Mouse (Mus musculus) macrophage (primary cell): ENCODE results near the gene Lsm6. TPM values are rescaled to one million over a fixed set of nuclear protein-coding genes. Genes with fewer than 3 reads are reported as not detected.
A peak's percentile ranks its signal among the peaks of the same experiment; 100 is the strongest.
"Not testable (repeated sequence)": the region's sequence is repeated elsewhere in the genome, so short reads cannot be mapped to it uniquely, and the experiment has no call there.

Source experiments
- H3K27ac ChIP-seq: fragments of 350-480 bp; formaldehyde crosslinking; 2 replicates; pipeline ENCODE4 v1.9.0; 2021
- H3K36me3 ChIP-seq: fragments of 350-480 bp; formaldehyde crosslinking; 2 replicates; pipeline ENCODE4 v1.9.0; 2021; ENCODE audit errors: inconsistent target
- H3K4me3 ChIP-seq: fragments of 350-480 bp; formaldehyde crosslinking; 2 replicates; pipeline ENCODE4 v1.9.0; 2021; ENCODE audit errors: inconsistent target
- H3K79me2 ChIP-seq: fragments of 350-480 bp; formaldehyde crosslinking; 2 replicates; pipeline ENCODE4 v1.9.0; 2021; ENCODE audit errors: inconsistent target
- WGBS: methylation state at CpG from one replicate; pipeline ENCODE4 v1.1.7; 2026; ENCODE audit warnings: inconsistent platforms; ENCODE audit not compliant: missing documents; 5-methylcytosine and 5-hydroxymethylcytosine counted together
- polyA plus RNA-seq: library from polyadenylated mRNA; stranded (reverse); fragments of 250-400 nt; gene quantifications from 3 replicates; pipeline ENCODE4 v1.2.4, GENCODE M21; 2018; ENCODE audit warnings: inconsistent platforms
- total RNA-seq, 78 experiments: library from RNA; depleted of rRNA; stranded (reverse); fragments of 250-400 nt; gene quantifications; 1 replicate in 9 of 78; 2 replicates in 24 of 78; 3 replicates in 43 of 78; 4 replicates in 2 of 78; pipeline ENCODE4 v1.2.4; 2018; ENCODE audit warnings: inconsistent platforms in 56 of 78

The Lsm6 gene
- total RNA-seq (2018; cell fraction: chromatin; rRNA removed): 10 to 100 TPM in 17 of 26 experiments, 1 to 10 TPM in 9; 3.0 to 31.5 (median 12.6) TPM
- 10 to 100 TPM; 16.3 to 38.3 (median 25.7) TPM for total RNA-seq (2018; cell fraction: cytosol; rRNA removed)
- total RNA-seq (2018; cell fraction: nucleus; rRNA removed): 10 to 100 TPM in 16 of 26 experiments, 1 to 10 TPM in 10; 5.2 to 26.9 (median 12.2) TPM
- polyA plus RNA-seq: 17.4 to 37.0 TPM (median 33.4 TPM) in 3 replicates

DNA sequence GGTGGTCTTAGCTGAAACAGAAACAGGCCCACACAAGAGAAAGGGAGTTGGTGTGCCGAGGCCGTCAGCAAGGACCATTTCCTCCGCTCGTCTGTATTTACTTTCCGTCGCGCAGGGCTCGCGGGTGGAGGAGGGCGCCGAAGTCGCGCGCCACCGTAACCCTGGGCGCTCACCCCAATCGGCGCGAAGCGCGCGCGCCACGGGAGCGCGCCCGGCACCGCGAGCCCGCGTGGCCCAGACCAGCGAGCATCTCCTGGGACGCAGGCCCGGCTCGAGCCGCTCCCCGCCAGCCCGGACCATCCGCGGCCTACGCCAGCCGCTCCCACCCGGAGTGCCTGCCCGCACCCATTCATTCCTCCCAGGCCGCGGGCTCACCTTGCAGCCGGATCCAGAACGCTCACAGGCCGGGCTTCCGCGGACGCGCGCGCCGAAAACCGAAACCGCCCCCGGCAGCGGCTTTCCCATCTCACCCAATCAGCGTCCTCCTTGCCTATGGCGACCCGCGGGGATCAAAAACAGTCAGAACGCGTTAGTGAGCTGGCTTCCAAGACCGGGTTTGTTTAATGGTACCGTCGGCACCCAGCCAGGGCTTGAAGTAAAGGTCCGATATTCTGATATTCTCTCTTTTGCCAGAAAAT is at the start of gene Lsm6:
Gene Lsm6 (minus strand): TSS at position 468 of the 638 bp plus-strand sequence.
- no peaks in the 10 kb centered on the region for H3K36me3 ChIP-seq
- under 1% methylated on average over 70 of the region's 70 CpGs for WGBS
- 0 out of 2 replicates have a peak, but pooled peaks cover 6% of the 10 kb centered on the region for H3K79me2 ChIP-seq
- peak within 1 kb of the TSS; percentile 43 for H3K27ac ChIP-seq
- H3K4me3 ChIP-seq: peak within 1 kb of the TSS; percentile 48

DNA sequence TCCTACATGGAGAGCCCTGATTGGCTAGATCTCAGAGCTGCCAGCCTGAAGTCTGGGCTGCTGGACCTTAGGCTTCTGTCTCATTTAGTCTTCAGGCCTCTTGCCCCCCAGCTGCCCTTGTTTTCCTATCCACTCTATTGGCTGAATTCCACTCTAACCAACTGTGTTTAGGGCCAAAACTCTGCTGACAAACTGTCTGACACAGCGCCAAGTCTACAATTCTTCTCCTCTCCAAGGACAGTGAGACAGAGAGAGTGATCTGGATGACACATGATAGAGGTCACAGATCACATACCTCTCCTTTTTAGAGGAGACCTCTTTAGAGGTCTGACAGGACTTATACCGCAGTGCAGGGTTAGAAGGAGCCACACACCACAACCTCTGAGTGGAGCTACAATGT is 46.1 kb upstream of the Lsm6 start:
- H3K79me2 ChIP-seq: no peaks in the 10 kb centered on the region
- H3K27ac ChIP-seq: no peak overlapping the region
- no peaks in the 10 kb centered on the region for H3K36me3 ChIP-seq
- 100% methylated on average over 2 of the region's 2 CpGs for WGBS
- no peak overlapping the region for H3K4me3 ChIP-seq

DNA sequence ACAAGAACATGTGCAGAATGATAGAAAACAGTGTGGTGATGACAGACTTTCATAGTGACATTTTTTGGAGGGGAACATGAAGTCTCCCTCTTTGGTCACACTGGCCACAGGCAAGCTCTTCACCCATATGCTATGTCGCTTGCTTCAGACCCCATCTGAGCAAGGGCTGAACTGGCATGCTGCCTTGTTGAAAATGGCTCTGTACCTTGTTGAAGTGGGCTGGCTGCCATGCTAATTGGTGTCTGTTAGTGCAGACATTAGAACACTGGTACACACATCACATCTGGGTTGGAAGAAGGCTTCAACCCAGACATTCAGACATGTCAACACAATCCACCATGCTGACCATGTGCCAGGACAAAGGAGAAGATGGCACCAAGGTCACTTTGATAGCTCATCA is 42.1 kb upstream of the Lsm6 start:
- 90% methylated on average over 1 of the region's 1 CpGs for WGBS
- no peaks in the 10 kb centered on the region for H3K36me3 ChIP-seq
- no peak overlapping the region for H3K4me3 ChIP-seq
- H3K79me2 ChIP-seq: no peaks in the 10 kb centered on the region
- H3K27ac ChIP-seq: no peak overlapping the region

DNA sequence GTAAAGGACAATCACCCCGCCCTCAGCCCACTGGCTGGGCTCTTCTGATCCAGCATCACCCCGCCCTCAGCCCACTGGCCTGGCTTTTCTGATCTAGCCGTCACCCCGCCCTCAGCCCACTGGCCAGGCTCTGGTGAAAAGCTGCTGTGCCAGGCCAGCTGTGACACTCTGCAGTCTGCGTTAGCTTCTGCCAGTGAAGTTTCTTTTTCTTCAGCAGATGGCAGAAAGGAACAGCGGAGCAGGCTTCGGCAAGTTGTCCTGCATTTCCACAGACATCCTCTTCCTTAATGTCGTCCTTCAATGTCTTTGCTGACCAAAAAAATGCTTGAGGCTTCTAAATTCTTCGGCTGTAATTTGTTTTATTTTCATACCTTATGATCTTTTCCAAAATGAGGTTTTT is 41.1 kb upstream of the Lsm6 start:
- Histone ChIP-seq H3K36me3 (no peaks in the 10 kb centered on the region), H3K27ac (no peak overlapping the region), H3K4me3 (no peak overlapping the region), H3K79me2 (no peaks in the 10 kb centered on the region)
- 83% methylated on average over 9 of the region's 9 CpGs for WGBS

DNA sequence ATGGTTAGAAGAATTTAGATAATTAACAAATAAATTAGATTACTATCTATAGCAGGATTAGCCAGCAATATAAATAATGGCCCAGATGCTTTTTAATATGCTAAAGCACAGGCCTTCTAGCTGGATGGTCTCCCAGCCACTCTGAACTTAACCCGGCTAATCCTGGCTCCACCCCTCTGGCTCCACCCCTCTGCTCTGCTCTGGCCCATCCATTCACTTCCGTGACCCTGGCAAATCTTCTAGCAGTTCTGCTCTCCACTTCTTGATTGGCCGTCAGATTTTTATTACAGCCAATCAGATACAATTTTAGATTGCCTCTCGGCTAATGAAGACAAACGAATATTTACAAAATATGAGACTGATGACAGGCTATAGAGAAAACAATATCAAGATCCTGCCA is 39.8 kb upstream of the Lsm6 start:
- H3K36me3 ChIP-seq: no peaks in the 10 kb centered on the region
- no peak overlapping the region for H3K4me3 ChIP-seq
- no peaks in the 10 kb centered on the region for H3K79me2 ChIP-seq
- WGBS: 73% methylated on average over 5 of the region's 5 CpGs
- H3K27ac ChIP-seq: no peak overlapping the region

DNA sequence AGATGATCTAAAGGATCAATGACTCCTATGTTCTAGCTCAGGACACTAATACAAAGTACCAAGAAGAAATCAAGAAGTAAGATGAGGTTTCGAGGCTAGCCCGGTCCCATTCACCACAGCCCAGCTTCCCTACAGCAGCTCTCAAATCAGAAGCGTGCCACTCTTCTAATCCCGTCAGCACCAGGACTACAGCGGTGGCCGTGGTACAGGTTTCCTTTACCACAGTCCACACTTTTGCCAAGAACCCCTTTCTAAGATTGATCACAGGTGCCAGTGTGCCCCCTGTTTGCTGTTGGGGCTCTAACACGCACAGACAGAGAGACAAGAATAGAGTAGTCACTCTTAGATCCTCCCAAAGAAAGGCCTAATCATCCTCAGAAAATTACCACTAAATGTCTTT is 36.5 kb upstream of the Lsm6 start:
- no peak overlapping the region for H3K4me3 ChIP-seq
- H3K79me2 ChIP-seq: no peaks in the 10 kb centered on the region
- 89% methylated on average over 7 of the region's 7 CpGs for WGBS
- H3K27ac ChIP-seq: no peak overlapping the region
- no peaks in the 10 kb centered on the region for H3K36me3 ChIP-seq

DNA sequence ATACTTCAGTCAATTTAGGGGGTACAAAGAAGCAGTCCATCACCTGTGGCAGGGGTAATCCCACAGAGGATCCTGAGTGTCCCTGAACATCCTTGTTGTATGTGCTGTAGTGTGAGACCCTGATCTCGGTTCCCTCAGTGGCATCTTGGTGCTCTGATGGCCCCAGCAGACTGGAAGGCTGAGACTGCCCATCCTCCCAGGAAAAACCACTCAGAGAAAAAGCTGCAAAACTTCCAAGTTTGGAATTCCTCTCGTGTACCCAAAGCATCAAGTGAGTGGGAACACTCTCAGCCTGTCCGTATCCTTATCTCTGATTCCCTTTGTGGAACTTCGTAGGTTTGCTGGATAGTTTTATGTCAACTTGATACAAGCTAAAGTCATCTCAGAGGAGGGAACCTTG is 31.3 kb upstream of the Lsm6 start:
- no peak overlapping the region for H3K27ac ChIP-seq
- WGBS: 79% methylated on average over 4 of the region's 4 CpGs

DNA sequence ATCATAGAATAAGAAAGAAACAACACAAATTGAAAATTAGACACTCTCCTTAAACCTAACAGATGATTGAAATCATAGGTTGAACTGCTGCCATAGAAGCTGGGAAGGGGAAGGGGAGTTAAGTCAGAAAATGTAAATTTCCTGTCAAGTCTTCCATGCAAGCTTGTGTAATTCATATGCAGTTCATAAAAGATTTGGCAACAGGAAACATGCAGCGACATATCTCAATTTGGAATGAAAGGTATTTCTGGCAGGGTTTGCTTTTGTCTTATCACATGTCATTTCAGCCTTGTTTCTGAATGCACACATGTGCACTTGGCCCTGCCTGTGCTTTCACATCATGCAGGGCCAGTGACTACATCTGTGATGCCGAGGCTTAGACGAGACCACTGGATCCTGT is 26.3 kb upstream of the Lsm6 start:
- Histone ChIP-seq H3K4me3 (no peak overlapping the region), H3K79me2 (no peaks in the 10 kb centered on the region), H3K36me3 (no peaks in the 10 kb centered on the region), H3K27ac (no peak overlapping the region)
- WGBS: 89% methylated on average over 3 of the region's 3 CpGs

More for the DNA sequence above, 31.3 kb upstream of the Lsm6 start:
- Histone ChIP-seq H3K79me2 (no peaks in the 10 kb centered on the region), H3K4me3 (no peak overlapping the region), H3K36me3 (no peaks in the 10 kb centered on the region)

DNA sequence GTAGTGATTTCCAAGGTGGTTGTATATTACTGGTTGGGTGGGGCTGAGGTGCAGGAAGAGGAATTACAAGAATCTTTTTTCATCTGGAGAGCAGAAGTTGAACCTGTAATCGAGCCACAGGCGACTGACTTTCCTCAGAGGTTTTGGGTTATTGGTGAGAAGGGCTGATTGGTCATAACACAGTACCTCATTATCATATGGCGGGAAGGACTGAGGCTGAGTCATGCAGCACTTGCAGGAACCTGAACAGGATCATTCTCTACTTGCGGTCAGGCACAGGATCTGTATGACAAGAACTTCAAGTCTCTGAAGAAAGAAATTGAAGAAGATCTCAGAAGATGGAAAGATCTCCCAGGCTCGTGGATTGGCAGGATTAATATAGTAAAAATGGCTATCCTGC is 23.6 kb upstream of the Lsm6 start:
- no peaks in the 10 kb centered on the region for H3K36me3 ChIP-seq
- no peak overlapping the region for H3K27ac ChIP-seq
- H3K4me3 ChIP-seq: no peak overlapping the region
- 83% methylated on average over 4 of the region's 5 CpGs for WGBS
- H3K79me2 ChIP-seq: no peaks in the 10 kb centered on the region

DNA sequence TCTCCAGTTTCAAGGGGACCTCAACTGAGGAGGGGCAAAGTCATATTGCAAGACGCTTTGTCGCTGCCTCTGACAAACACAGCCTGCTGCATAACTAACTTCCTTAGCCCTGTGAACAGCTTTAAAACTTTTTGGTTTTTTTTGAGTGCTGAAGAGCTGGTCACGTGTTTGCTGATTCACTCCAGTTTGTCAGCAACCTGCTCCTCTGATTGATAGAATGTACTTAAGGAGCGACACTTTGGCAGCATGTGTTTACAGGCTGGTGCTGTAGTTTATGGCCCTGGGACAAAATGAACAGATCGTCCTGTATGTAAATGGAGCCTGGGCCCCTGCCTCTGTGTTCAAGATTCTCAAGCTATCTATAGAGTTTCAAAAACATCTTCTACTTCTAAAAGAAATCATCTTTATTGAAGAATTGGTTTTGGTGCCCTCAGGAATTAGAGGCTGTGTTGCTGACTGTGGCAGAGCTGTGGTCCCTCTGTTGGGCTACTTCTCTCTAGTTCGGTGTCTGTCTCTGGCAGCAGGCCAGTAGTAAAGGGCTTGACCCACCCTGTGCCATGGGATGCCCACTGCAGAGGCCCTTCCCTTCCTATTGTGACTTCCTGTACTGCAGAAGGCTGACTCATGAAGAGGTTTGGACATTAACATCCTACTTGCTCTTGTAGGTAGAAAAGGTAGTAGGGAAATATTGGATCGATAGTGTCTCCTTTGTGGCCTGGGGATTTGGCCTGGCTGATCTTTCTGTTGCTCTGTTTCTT is 17.9 kb upstream of the Lsm6 start:
- Histone ChIP-seq H3K36me3 (no peaks in the 10 kb centered on the region), H3K79me2 (no peaks in the 10 kb centered on the region), H3K27ac (no peak overlapping the region), H3K4me3 (no peak overlapping the region)
- 29% methylated on average over 7 of the region's 7 CpGs for WGBS

DNA sequence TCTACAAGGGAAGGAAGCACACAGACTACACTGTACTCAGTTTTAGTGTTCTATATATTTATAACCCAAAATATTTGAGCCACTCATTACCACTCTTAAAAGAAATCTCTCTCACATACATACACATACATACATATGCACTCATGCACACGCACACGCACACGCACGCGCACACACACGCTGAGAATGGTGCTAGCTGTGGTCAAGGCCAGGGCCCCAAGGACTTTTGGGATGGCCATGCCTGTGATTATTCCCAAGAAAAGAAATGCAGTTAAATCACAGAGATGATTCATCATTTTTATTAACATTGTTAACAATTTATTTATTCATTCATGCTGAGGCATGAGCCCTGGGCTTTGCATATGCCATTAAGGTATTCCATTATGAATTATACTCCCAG is 15.2 kb upstream of the Lsm6 start:
- 97% methylated on average over 6 of the region's 6 CpGs for WGBS
- H3K27ac ChIP-seq: no peak overlapping the region
- no peaks in the 10 kb centered on the region for H3K36me3 ChIP-seq
- H3K4me3 ChIP-seq: no peak overlapping the region
- H3K79me2 ChIP-seq: no peaks in the 10 kb centered on the region

DNA sequence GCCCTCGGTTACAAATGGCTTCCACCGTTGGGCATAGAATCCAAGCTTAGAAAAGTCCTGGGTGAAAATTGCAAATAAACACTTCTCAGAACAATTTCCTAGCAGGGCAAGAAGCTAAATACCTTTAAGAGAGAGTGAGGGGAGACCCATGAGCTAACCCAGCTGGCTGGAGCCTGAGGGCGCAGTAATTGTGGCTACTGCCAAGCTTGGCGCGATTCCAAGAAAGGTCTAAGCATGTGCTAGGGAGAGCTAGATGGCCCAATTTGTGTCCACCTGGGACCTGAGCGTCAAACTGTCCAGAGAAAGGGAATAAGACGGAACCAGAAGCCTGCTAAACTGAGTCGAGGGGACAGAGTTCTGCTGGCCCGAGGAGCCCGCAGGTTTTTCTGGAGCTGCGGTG is 7.5 kb upstream of the Lsm6 start:
- 98% methylated on average over 11 of the region's 11 CpGs for WGBS

DNA sequence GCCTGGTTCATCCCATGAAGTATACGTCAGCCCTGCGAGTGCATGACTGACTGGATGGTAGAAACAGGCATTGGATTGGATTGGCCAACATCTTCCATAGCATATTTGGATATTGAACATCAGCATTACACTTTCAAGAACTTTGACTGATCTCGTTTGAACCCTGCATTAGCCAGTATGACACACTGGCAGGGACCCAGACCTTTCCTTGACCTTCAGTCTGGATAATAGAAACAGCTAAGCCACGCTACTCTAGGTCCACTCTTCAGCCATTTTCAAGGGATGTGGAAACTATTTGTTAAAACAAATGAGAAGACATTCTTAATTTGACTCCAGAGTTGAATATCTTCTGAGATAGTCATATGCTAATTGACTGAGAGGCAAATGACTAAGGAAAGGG is 3.6 kb upstream of the Lsm6 start:
- Histone ChIP-seq H3K27ac (no peak overlapping the region), H3K36me3 (no peaks in the 10 kb centered on the region), H3K4me3 (no peak overlapping the region), H3K79me2 (no peaks in the 10 kb centered on the region)
- WGBS: 93% methylated on average over 4 of the region's 4 CpGs

More for the DNA sequence above, 7.5 kb upstream of the Lsm6 start:
- H3K36me3 ChIP-seq: no peaks in the 10 kb centered on the region
- H3K27ac ChIP-seq: no peak overlapping the region
- no peak overlapping the region for H3K4me3 ChIP-seq
- no peaks in the 10 kb centered on the region for H3K79me2 ChIP-seq

DNA sequence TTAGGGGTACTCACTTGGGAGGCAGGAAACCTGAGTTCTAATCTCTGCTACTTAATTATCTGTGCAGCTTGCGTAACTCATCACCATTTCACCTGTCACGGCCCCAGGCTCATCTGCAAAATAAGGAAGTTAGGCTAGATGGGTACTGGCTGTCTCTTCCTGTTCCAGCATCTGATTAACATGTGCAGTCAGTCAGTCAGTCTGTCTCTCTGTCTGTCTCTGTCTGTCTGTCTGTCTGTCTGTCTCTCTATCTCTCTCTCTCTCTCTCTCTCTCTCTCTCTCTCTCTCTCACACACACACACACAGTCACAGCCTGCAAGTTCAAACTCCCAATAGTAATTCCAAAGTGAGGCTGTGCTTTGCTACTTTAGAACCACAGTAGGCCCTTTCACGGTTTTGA is 967 bp downstream of the Lsm6 start:
- not testable (repeated sequence) for H3K79me2 ChIP-seq, H3K27ac ChIP-seq, H3K36me3 ChIP-seq
- 6% methylated on average over 3 of the region's 3 CpGs for WGBS
- H3K4me3 ChIP-seq: peak overlapping the region; percentile 48

DNA sequence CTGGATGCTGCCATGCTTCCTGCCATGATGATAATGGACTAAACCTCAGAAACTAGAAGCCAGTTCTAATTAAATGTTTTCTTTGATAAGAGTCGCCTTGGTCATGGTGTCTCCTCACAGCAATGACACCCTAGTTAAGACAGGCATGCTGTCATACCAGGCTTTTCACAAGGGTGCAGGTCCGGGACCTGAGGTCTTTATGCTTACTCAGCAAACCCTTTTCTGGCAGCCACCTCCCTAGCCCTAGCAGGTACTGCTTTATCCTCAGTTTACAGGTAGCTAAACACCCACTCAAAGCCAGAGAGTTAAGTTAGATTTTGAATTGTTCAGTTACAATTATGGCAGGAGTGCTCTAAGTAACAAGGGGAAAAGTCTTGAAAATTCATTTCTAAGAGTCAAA is 6.2 kb downstream of the Lsm6 start:
- H3K36me3 ChIP-seq: peaks cover 9% of the 10 kb centered on the region; the same call in 1 of the 2 replicates

More for the DNA sequence above, 6.2 kb downstream of the Lsm6 start:
- Histone ChIP-seq H3K4me3 (no peak overlapping the region), H3K27ac (no peak overlapping the region), H3K79me2 (peaks cover 6% of the 10 kb centered on the region; the same call in 1 of the 2 replicates)
- WGBS: 90% methylated on average over 2 of the region's 2 CpGs
